Mouse (Mus musculus) bone marrow macrophage, adult 2 months (primary cell): ENCODE measurements around the gene Fkbp14.

Experiments used
- CTCF ChIP-seq: IDR thresholded peaks from 2 replicates; pipeline ENCODE4 v1.5.1; 2012; ENCODE audit warnings: low read depth, mild to moderate bottlenecking, low read length, moderate library complexity
- POLR2A ChIP-seq: IDR thresholded peaks from 2 replicates; pipeline ENCODE4 v1.6.1; 2012; ENCODE audit warnings: mild to moderate bottlenecking, low read depth, low read length, borderline replicate concordance

DNA sequence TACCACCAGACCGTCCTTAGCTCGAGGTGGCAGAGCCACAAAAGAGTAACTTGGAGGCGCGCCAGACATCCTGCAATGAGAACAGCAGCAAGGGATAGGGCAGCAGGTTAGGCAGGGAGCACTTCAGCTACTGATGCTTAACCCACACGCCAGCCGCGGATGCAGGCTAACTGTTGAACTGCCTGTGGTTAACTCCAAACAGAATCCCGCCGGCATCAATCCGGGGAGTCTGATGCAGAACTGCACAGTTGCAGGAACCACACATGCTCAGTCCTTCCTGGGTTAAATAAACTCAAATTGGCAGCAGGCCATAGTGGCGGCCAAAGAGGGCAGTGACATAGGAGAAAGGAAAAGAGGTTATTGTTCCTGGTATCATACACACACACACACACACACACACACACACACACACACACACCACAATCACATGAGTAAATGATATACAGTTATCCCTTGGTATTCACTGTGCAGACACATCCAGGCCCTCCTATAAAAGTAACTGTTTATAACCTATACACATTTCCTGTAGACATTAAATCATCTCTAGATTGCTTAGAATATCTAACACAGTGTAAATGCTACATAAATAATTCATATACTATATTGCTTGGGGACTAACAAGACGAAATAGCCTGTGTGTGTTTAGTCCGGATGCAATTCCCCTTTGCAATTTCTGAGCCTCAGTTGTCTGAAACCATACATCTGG is 48.6 kb downstream of the Fkbp14 start:
- TF ChIP-seq CTCF, result no peak
- TF ChIP-seq POLR2A, result no peak
